Mouse (Mus musculus): ENCODE measurements around the gene Thap12. TPM values are rescaled to one million over a fixed set of nuclear protein-coding genes. Genes with fewer than 3 reads are reported as not detected.
A peak's percentile ranks its signal among the peaks of the same experiment; 100 is the strongest.

Gene Thap12
- polyA plus RNA-seq, 1 experiment = 11.8 TPM

GRCm38 (mm10) chr7:98692761-98693546 is 9.9 kb upstream of the Thap12 start:
- no peak for DNase-seq
- no peak for TF ChIP-seq CTCF (IDR thresholded peaks at IDR 0.05; ENCODE audit: borderline replicate concordance, control insufficient read depth, extremely low read depth, insufficient read depth, low read length, poor library complexity)
- no peak for TF ChIP-seq POLR2A (IDR thresholded peaks at IDR 0.05; ENCODE audit: control insufficient read depth, extremely low read depth, insufficient read depth, low read length, poor library complexity)
- 0 out of 2 replicates have a peak overlapping the region, but pooled peaks have one; percentile 0 for H3K27ac ChIP-seq (ENCODE audit: control insufficient read depth, insufficient read depth, low read length)
- no peaks in the 10 kb centered on the region for H3K27me3 ChIP-seq (ENCODE audit: control insufficient read depth, insufficient read depth, low read length)
- peaks cover 17% of the 10 kb centered on the region for H3K4me1 ChIP-seq (replicated peaks; ENCODE audit: control insufficient read depth, insufficient read depth, low read length)
- H3K36me3 ChIP-seq (ENCODE audit: control insufficient read depth, insufficient read depth, low read length) = no peaks in the 10 kb centered on the region
- WGBS = 84% methylated on average over 24 of the region's 24 CpGs
- no peak overlapping the region for H3K4me3 ChIP-seq (ENCODE audit: control insufficient read depth, insufficient read depth, low read length)

- DNase-seq = peak; percentile 72
- no peak overlapping the region; the same call in 1 of the 2 replicates for H3K4me3 ChIP-seq (ENCODE audit: control insufficient read depth, insufficient read depth, low read length)
- no peaks in the 10 kb centered on the region for H3K27me3 ChIP-seq (ENCODE audit: control insufficient read depth, insufficient read depth, low read length)
- no peaks in the 10 kb centered on the region for H3K36me3 ChIP-seq (ENCODE audit: control insufficient read depth, insufficient read depth, low read length)
- peak overlapping the region; percentile 99 for H3K27ac ChIP-seq (ENCODE audit: control insufficient read depth, insufficient read depth, low read length)
- TF ChIP-seq POLR2A (IDR thresholded peaks at IDR 0.05; ENCODE audit: control insufficient read depth, extremely low read depth, insufficient read depth, low read length, poor library complexity) (no peak), CTCF (IDR thresholded peaks at IDR 0.05; ENCODE audit: borderline replicate concordance, control insufficient read depth, extremely low read depth, insufficient read depth, low read length, poor library complexity) (no peak)
- peaks cover 17% of the 10 kb centered on the region for H3K4me1 ChIP-seq (replicated peaks; ENCODE audit: control insufficient read depth, insufficient read depth, low read length)
- 36% methylated on average over 5 of the region's 5 CpGs for WGBS
Observed at GRCm38 (mm10) chr7:98694046-98694445, 8.9 kb upstream of the Thap12 start.

- TF ChIP-seq POLR2A (IDR thresholded peaks at IDR 0.05; ENCODE audit: control insufficient read depth, extremely low read depth, insufficient read depth, low read length, poor library complexity) (no peak), CTCF (IDR thresholded peaks at IDR 0.05; ENCODE audit: borderline replicate concordance, control insufficient read depth, extremely low read depth, insufficient read depth, low read length, poor library complexity) (no peak)
- no peak overlapping the region for H3K4me3 ChIP-seq (ENCODE audit: control insufficient read depth, insufficient read depth, low read length)
Observed at GRCm38 (mm10) chr7:98697496-98697895, 5.4 kb upstream of the Thap12 start.

GRCm38 (mm10) chr7:98698041-98698440 is 4.9 kb upstream of the Thap12 start:
- Histone ChIP-seq H3K4me3 (ENCODE audit: control insufficient read depth, insufficient read depth, low read length) (no peak overlapping the region), H3K27me3 (ENCODE audit: control insufficient read depth, insufficient read depth, low read length) (no peaks in the 10 kb centered on the region), H3K4me1 (replicated peaks; ENCODE audit: control insufficient read depth, insufficient read depth, low read length) (peaks cover 14% of the 10 kb centered on the region), H3K27ac (ENCODE audit: control insufficient read depth, insufficient read depth, low read length) (no peak overlapping the region), H3K36me3 (ENCODE audit: control insufficient read depth, insufficient read depth, low read length) (no peaks in the 10 kb centered on the region)
- DNase-seq = no peak
- WGBS = 94% methylated on average over 5 of the region's 5 CpGs
- no peak for TF ChIP-seq CTCF (IDR thresholded peaks at IDR 0.05; ENCODE audit: borderline replicate concordance, control insufficient read depth, extremely low read depth, insufficient read depth, low read length, poor library complexity)
- TF ChIP-seq POLR2A (IDR thresholded peaks at IDR 0.05; ENCODE audit: control insufficient read depth, extremely low read depth, insufficient read depth, low read length, poor library complexity) = no peak

More at GRCm38 (mm10) chr7:98697496-98697895, 5.4 kb upstream of the Thap12 start:
- Histone ChIP-seq H3K4me1 (replicated peaks; ENCODE audit: control insufficient read depth, insufficient read depth, low read length) (peaks cover 19% of the 10 kb centered on the region), H3K27me3 (ENCODE audit: control insufficient read depth, insufficient read depth, low read length) (no peaks in the 10 kb centered on the region), H3K36me3 (ENCODE audit: control insufficient read depth, insufficient read depth, low read length) (no peaks in the 10 kb centered on the region), H3K27ac (ENCODE audit: control insufficient read depth, insufficient read depth, low read length) (no peak overlapping the region)
- DNase-seq = no peak
- WGBS = 46% methylated on average over 2 of the region's 2 CpGs

- WGBS = 97% methylated on average over 4 of the region's 4 CpGs
Observed at GRCm38 (mm10) chr7:98698590-98698989, 4.3 kb upstream of the Thap12 start.

GRCm38 (mm10) chr7:98701771-98702170 is 1.1 kb upstream of the Thap12 start:
- no peak for DNase-seq
- no peak overlapping the region; the same call in 1 of the 2 replicates for H3K27ac ChIP-seq (ENCODE audit: control insufficient read depth, insufficient read depth, low read length)
- TF ChIP-seq POLR2A (IDR thresholded peaks at IDR 0.05; ENCODE audit: control insufficient read depth, extremely low read depth, insufficient read depth, low read length, poor library complexity) (no peak), CTCF (IDR thresholded peaks at IDR 0.05; ENCODE audit: borderline replicate concordance, control insufficient read depth, extremely low read depth, insufficient read depth, low read length, poor library complexity) (no peak)
- no peaks in the 10 kb centered on the region for H3K27me3 ChIP-seq (ENCODE audit: control insufficient read depth, insufficient read depth, low read length)
- no peak overlapping the region for H3K4me3 ChIP-seq (ENCODE audit: control insufficient read depth, insufficient read depth, low read length)
- H3K4me1 ChIP-seq (replicated peaks; ENCODE audit: control insufficient read depth, insufficient read depth, low read length) = peaks cover 5% of the 10 kb centered on the region
- whole genome bisulfite sequencing = 4% methylated on average over 7 of the region's 7 CpGs
- no peaks in the 10 kb centered on the region for H3K36me3 ChIP-seq (ENCODE audit: control insufficient read depth, insufficient read depth, low read length)

More at GRCm38 (mm10) chr7:98698590-98698989, 4.3 kb upstream of the Thap12 start:
- no peak for DNase-seq
- no peak overlapping the region for H3K27ac ChIP-seq (ENCODE audit: control insufficient read depth, insufficient read depth, low read length)
- H3K4me1 ChIP-seq (replicated peaks; ENCODE audit: control insufficient read depth, insufficient read depth, low read length) = peaks cover 10% of the 10 kb centered on the region
- H3K36me3 ChIP-seq (ENCODE audit: control insufficient read depth, insufficient read depth, low read length) = no peaks in the 10 kb centered on the region
- no peaks in the 10 kb centered on the region for H3K27me3 ChIP-seq (ENCODE audit: control insufficient read depth, insufficient read depth, low read length)
- H3K4me3 ChIP-seq (ENCODE audit: control insufficient read depth, insufficient read depth, low read length) = no peak overlapping the region
- TF ChIP-seq CTCF (IDR thresholded peaks at IDR 0.05; ENCODE audit: borderline replicate concordance, control insufficient read depth, extremely low read depth, insufficient read depth, low read length, poor library complexity) (no peak), POLR2A (IDR thresholded peaks at IDR 0.05; ENCODE audit: control insufficient read depth, extremely low read depth, insufficient read depth, low read length, poor library complexity) (no peak)

Measured in thymus, adult 2 months (tissue).